Comparison of ENCODE assay signal across 9 mouse cellular contexts in genomic region chr6:134929926-134930325, GRCm38 (mm10). TPM values are rescaled to one million over a fixed set of nuclear protein-coding genes. Genes with fewer than 3 reads are reported as not detected.
A peak's percentile ranks its signal among the peaks of the same experiment; 100 is the strongest.
DNase-seq lines count a peak whose midpoint lies in the region; ATAC-seq and TF ChIP-seq lines count a peak whose summit lies in the region.
"Had no signal": no experiment of that assay in that cellular context is flagged by ENCODE, and none has a peak within 500 bp of the region (broad histone marks: within the 10 kb centered on the region; RNA-seq: fewer than 3 reads in every experiment).

No protein-coding gene starts in this region.

- H3K36me3 ChIP-seq in heart, embryonic 11.5 days (ENCODE audit: control insufficient read depth, insufficient read depth, low read length) = no peaks in the 10 kb centered on the region
- H3K36me3 ChIP-seq in ES-E14 (ENCODE audit: control insufficient read depth, insufficient read depth, low read length, poor library complexity, severe bottlenecking) = no peaks in the 10 kb centered on the region
- H3K36me3 ChIP-seq in hindbrain, embryonic 13.5 days = no peaks in the 10 kb centered on the region
- H3K36me3 ChIP-seq in midbrain, embryonic 12.5 days = no peaks in the 10 kb centered on the region

- in situ Hi-C loops in ES-E14 (cut with MboI; ENCODE audit: low sequenced_read_pairs in 2 of 2, unreplicated experiment in 2 of 2) = no loop called here

- ATAC-seq in heart, embryonic 11.5 days (replicated peaks; ENCODE audit: insufficient number of reproducible peaks, low FRiP score, low TSS enrichment) = no peak
- no peak for ATAC-seq in hindbrain, embryonic 13.5 days (ENCODE audit: low FRiP score)
- ATAC-seq in midbrain, embryonic 12.5 days (ENCODE audit: low FRiP score, low read depth) = no peak
- ATAC-seq: Patski had no signal

- H3K4me3 ChIP-seq in heart, embryonic 11.5 days (ENCODE audit: low read depth, low read length) = peak overlapping the region; percentile 67
- peak overlapping the region; percentile 26 to 83; a peak in 3 of 4 replicates for H3K4me3 ChIP-seq in ES-E14 (ENCODE audit: insufficient read depth in 1 of 2, low read depth in 1 of 2, low read length in 2 of 2, poor library complexity in 1 of 2, severe bottlenecking in 1 of 2)
- peak overlapping the region; percentile 19 for H3K4me3 ChIP-seq in hindbrain, embryonic 13.5 days
- peak overlapping the region; percentile 58 for H3K4me3 ChIP-seq in midbrain, embryonic 12.5 days

- H3K9me3 ChIP-seq in heart, embryonic 11.5 days (replicated peaks; ENCODE audit: control insufficient read depth, low read length) = no peaks in the 10 kb centered on the region
- no peaks in the 10 kb centered on the region for H3K9me3 ChIP-seq in ES-E14 (ENCODE audit: control insufficient read depth, insufficient read depth, low read depth, low read length)
- no peaks in the 10 kb centered on the region for H3K9me3 ChIP-seq in hindbrain, embryonic 13.5 days
- no peaks in the 10 kb centered on the region for H3K9me3 ChIP-seq in midbrain, embryonic 12.5 days

- no peaks in the 10 kb centered on the region for H3K27me3 ChIP-seq in heart, embryonic 11.5 days (ENCODE audit: control insufficient read depth, insufficient read depth, low read length)
- H3K27me3 ChIP-seq in hindbrain, embryonic 13.5 days = no peaks in the 10 kb centered on the region
- H3K27me3 ChIP-seq in midbrain, embryonic 12.5 days = no peaks in the 10 kb centered on the region
- H3K27me3 ChIP-seq: Patski had no signal

- no peak for DNase-seq in heart, postnatal 25 days (ENCODE audit: low spot score)
- DNase-seq in ES-E14 (ENCODE audit: low read depth, low spot score) = no peak
- no peak for DNase-seq in layer of hippocampus, postnatal 25 days (ENCODE audit: extremely low spot score in 1 of 2, low spot score in 1 of 2)
- no peak for DNase-seq in cerebellum, postnatal 25 days
- no peak for DNase-seq in adrenal gland, adult 2 months

- 0 out of 2 replicates have a peak overlapping the region, but pooled peaks have one; percentile 29 for H3K27ac ChIP-seq in heart, embryonic 11.5 days (ENCODE audit: low read depth, low read length)
- no peak overlapping the region for H3K27ac ChIP-seq in ES-E14 (ENCODE audit: insufficient read depth, low read depth, low read length, poor library complexity, severe bottlenecking)
- no peak overlapping the region for H3K27ac ChIP-seq in hindbrain, embryonic 13.5 days
- H3K27ac ChIP-seq in midbrain, embryonic 12.5 days (replicated peaks) = no peak overlapping the region

- 46% methylated on average over 4 of the region's 4 CpGs for WGBS in heart, embryonic 11.5 days (ENCODE audit: insufficient replicate concordance)
- 52% methylated on average over 4 of the region's 4 CpGs for WGBS in hindbrain, embryonic 13.5 days
- 43% methylated on average over 4 of the region's 4 CpGs for WGBS in midbrain, embryonic 12.5 days

- intact Hi-C loops in heart, postnatal 25 days (cut with DNase I) = no loop called here

- H3K4me2 ChIP-seq in heart, embryonic 11.5 days = peak overlapping the region; percentile 97
- peak overlapping the region; percentile 41 for H3K4me2 ChIP-seq in hindbrain, embryonic 13.5 days
- H3K4me2 ChIP-seq in midbrain, embryonic 12.5 days (replicated peaks) = peak overlapping the region; percentile 89

- peak overlapping the region; percentile 64 for H3K9ac ChIP-seq in heart, embryonic 11.5 days (ENCODE audit: low read depth, low read length)
- H3K9ac ChIP-seq in ES-E14 (ENCODE audit: insufficient read depth, low read depth, low read length, poor library complexity, severe bottlenecking) = no peak overlapping the region
- no peak overlapping the region for H3K9ac ChIP-seq in hindbrain, embryonic 13.5 days
- peak overlapping the region; percentile 64 for H3K9ac ChIP-seq in midbrain, embryonic 12.5 days (replicated peaks)

- H3K4me1 ChIP-seq in heart, embryonic 11.5 days (ENCODE audit: control insufficient read depth, insufficient read depth, low read length) = peaks cover 13% of the 10 kb centered on the region
- peaks cover 0 to 2% of the 10 kb centered on the region in 2 experiments; a peak in 2 of 4 replicates for H3K4me1 ChIP-seq in ES-E14 (ENCODE audit: control insufficient read depth in 2 of 2, insufficient read depth in 2 of 2, low read length in 2 of 2, poor library complexity in 1 of 2)
- H3K4me1 ChIP-seq in hindbrain, embryonic 13.5 days (replicated peaks) = peaks cover 22% of the 10 kb centered on the region
- peaks cover 47% of the 10 kb centered on the region for H3K4me1 ChIP-seq in midbrain, embryonic 12.5 days

TF ChIP-seq in ES-E14, 5 proteins besides CTCF, POLR2A, EP300 and RAD21:
- no peak for TF ChIP-seq ZNF384 (IDR thresholded peaks at IDR 0.05; ENCODE audit: low read depth, low read length)
- TF ChIP-seq CHD2 (IDR thresholded peaks at IDR 0.05; ENCODE audit: low read depth, low read length) = no peak
- TF ChIP-seq MAFK (IDR thresholded peaks at IDR 0.05; ENCODE audit: insufficient read depth, low read depth, low read length) = no peak
- TF ChIP-seq ZC3H11A (IDR thresholded peaks at IDR 0.05; ENCODE audit: borderline replicate concordance, low read depth, low read length) = no peak
- TF ChIP-seq HCFC1 (IDR thresholded peaks at IDR 0.05; ENCODE audit: borderline replicate concordance, insufficient read depth, low read length) = no peak
TF ChIP-seq in ES-E14: peak in this region for 0.

RNA-seq across cellular contexts. Expression of gene Cdkn1b, which starts 9.7 kb away (rescaled TPM):
- 13.9 and 14.7 TPM in 2 replicates for polyA plus RNA-seq in heart, embryonic 11.5 days (2014; fragmentation: Nextera tagmentation; extraction: Ambion mirVana)
- total RNA-seq in heart, postnatal 25 days (2021) = 10 to 100 TPM; 40.3 to 49.5 TPM
- total RNA-seq in ES-E14 (2012; rRNA removed) = 10.7 and 15.4 TPM in 2 replicates
- polyA plus RNA-seq in hindbrain, embryonic 13.5 days (2015; fragmentation: Nextera tagmentation; extraction: Ambion mirVana) = 27.1 and 27.2 TPM in 2 replicates
- 28.3 and 30.0 TPM in 2 replicates for polyA plus RNA-seq in midbrain, embryonic 12.5 days (2016; fragmentation: Nextera tagmentation; extraction: Ambion mirVana)
- total RNA-seq in layer of hippocampus, postnatal 25 days (2021) = 10 to 100 TPM; 51.3 to 51.5 TPM
- 10 to 100 TPM; 41.5 to 42.2 TPM for total RNA-seq in adrenal gland, adult 2 months (2021)
- 24.5 and 31.9 TPM in 2 replicates for polyA plus RNA-seq in adrenal gland, adult 2 months (2012; rRNA removed)

RNA-seq across cellular contexts. Expression of gene Gpr19, which starts 31.5 kb away (rescaled TPM):
- 11.1 and 12.0 TPM in 2 replicates for polyA plus RNA-seq in heart, embryonic 11.5 days (2014; fragmentation: Nextera tagmentation; extraction: Ambion mirVana)
- 1 to 10 TPM; 3.3 to 5.1 TPM for total RNA-seq in heart, postnatal 25 days (2021)
- 34.7 and 36.3 TPM in 2 replicates for total RNA-seq in ES-E14 (2012; rRNA removed)
- polyA plus RNA-seq in hindbrain, embryonic 13.5 days (2015; fragmentation: Nextera tagmentation; extraction: Ambion mirVana) = 39.0 and 45.1 TPM in 2 replicates
- 42.4 and 42.7 TPM in 2 replicates for polyA plus RNA-seq in midbrain, embryonic 12.5 days (2016; fragmentation: Nextera tagmentation; extraction: Ambion mirVana)
- 10 to 100 TPM; 25.2 to 28.3 TPM for total RNA-seq in layer of hippocampus, postnatal 25 days (2021)
- 1 to 10 TPM; 5.2 to 8.6 TPM for total RNA-seq in adrenal gland, adult 2 months (2021)
- polyA plus RNA-seq in adrenal gland, adult 2 months (2012; rRNA removed) = 9.6 and 9.9 TPM in 2 replicates

RNA-seq across cellular contexts. Expression of gene Apold1, which starts 51.6 kb away (rescaled TPM):
- polyA plus RNA-seq in heart, embryonic 11.5 days (2014; fragmentation: Nextera tagmentation; extraction: Ambion mirVana) = 4.3 TPM in 2 replicates
- total RNA-seq in heart, postnatal 25 days (2021) = 1 to 10 TPM; 7.0 to 8.2 TPM
- total RNA-seq in ES-E14 (2012; rRNA removed) = 0.16 and 0.22 TPM in 2 replicates
- 3.2 and 3.8 TPM in 2 replicates for polyA plus RNA-seq in hindbrain, embryonic 13.5 days (2015; fragmentation: Nextera tagmentation; extraction: Ambion mirVana)
- polyA plus RNA-seq in midbrain, embryonic 12.5 days (2016; fragmentation: Nextera tagmentation; extraction: Ambion mirVana) = 3.6 and 3.9 TPM in 2 replicates
- 1 to 10 TPM; 2.5 to 2.8 TPM for total RNA-seq in layer of hippocampus, postnatal 25 days (2021)
- total RNA-seq in adrenal gland, adult 2 months (2021) = 1 to 10 TPM; 3.9 to 4.7 TPM
- polyA plus RNA-seq in adrenal gland, adult 2 months (2012; rRNA removed) = 2.0 TPM in 2 replicates

Comparison
In these comparisons a context has a peak if more than half of its experiments do, and no peak if none do; other contexts are left out.
1. H3K4me2 ChIP-seq: peak in every context shown above with its lines; median percentile 97 in heart, embryonic 11.5 days; 89 in midbrain, embryonic 12.5 days; 41 in hindbrain, embryonic 13.5 days.
2. H3K9ac ChIP-seq: peak in heart, embryonic 11.5 days (single experiment) and midbrain, embryonic 12.5 days (single experiment); none in ES-E14 (single experiment) and hindbrain, embryonic 13.5 days (single experiment).
3. Peak in every context shown above with its lines, with median percentiles within 50 percentile points of each other: H3K4me3 ChIP-seq.